Mouse (Mus musculus) embryo, embryonic 11.5 days (tissue): ENCODE data around the gene Epn1.

Source experiments
- DNase-seq: peaks from one replicate; pipeline ENCODE4 v3.0.0-alpha.2; 2012; ENCODE audit warnings: low read depth, low spot score

Epn1 gene

GRCm38 (mm10) chr7:5080010-5080751 lies at the start of gene Epn1:
Gene Epn1 (plus strand): TSS chr7:5080235.
- peak; percentile 93 for DNase-seq

GRCm38 (mm10) chr7:5030554-5031275 lies 49.3 kb upstream of the Epn1 start:
- DNase-seq = no peak

GRCm38 (mm10) chr7:5031496-5031895 lies 48.5 kb upstream of the Epn1 start:
- DNase-seq = no peak

- DNase-seq = no peak
These were observed 46.2 kb upstream of the Epn1 start, which contains the start of gene 4632433K11Rik for GRCm38 (mm10) chr7:5033818-5034217. Gene 4632433K11Rik (plus strand): TSS chr7:5034118.

GRCm38 (mm10) chr7:5035628-5036027 lies 44.4 kb upstream of the Epn1 start:
- no peak for DNase-seq

- no peak for DNase-seq
These were observed 43.9 kb upstream of the Epn1 start for GRCm38 (mm10) chr7:5036136-5036535.

GRCm38 (mm10) chr7:5037026-5037425 lies 43.0 kb upstream of the Epn1 start:
- no peak for DNase-seq

- DNase-seq = no peak
These were observed 42.6 kb upstream of the Epn1 start for GRCm38 (mm10) chr7:5037467-5037866.

- DNase-seq = peak; percentile 81
These were observed 41.8 kb upstream of the Epn1 start, which contains the start of gene Zfp784 for GRCm38 (mm10) chr7:5038109-5038732. Gene Zfp784 (minus strand): TSS chr7:5038446.

- no peak for DNase-seq
These were observed 41.1 kb upstream of the Epn1 start for GRCm38 (mm10) chr7:5038940-5039339.

GRCm38 (mm10) chr7:5044981-5045380 lies 35.1 kb upstream of the Epn1 start:
- DNase-seq = no peak

- no peak for DNase-seq
These were observed 33.9 kb upstream of the Epn1 start for GRCm38 (mm10) chr7:5046112-5046511.

- no peak for DNase-seq
These were observed 32.7 kb upstream of the Epn1 start for GRCm38 (mm10) chr7:5047313-5047712.

- DNase-seq = peak; percentile 58
These were observed 28.5 kb upstream of the Epn1 start, which contains the start of gene Zfp580 for GRCm38 (mm10) chr7:5051193-5052192. Gene Zfp580 (plus strand): TSS chr7:5051538.

- DNase-seq = no peak
These were observed 27.6 kb upstream of the Epn1 start for GRCm38 (mm10) chr7:5052438-5052837.

- DNase-seq = no peak
These were observed 27.1 kb upstream of the Epn1 start for GRCm38 (mm10) chr7:5052931-5053343.

GRCm38 (mm10) chr7:5053456-5054179 lies 26.4 kb upstream of the Epn1 start:
- no peak for DNase-seq

GRCm38 (mm10) chr7:5056651-5057263 lies 23.3 kb upstream of the Epn1 start:
- no peak for DNase-seq

GRCm38 (mm10) chr7:5057381-5057780 lies 22.7 kb upstream of the Epn1 start:
- DNase-seq = no peak

GRCm38 (mm10) chr7:5057804-5058203 lies 22.2 kb upstream of the Epn1 start:
- no peak for DNase-seq
